Mouse (Mus musculus): ENCODE results near the gene Dnajc28.

Dnajc28 gene

DNA sequence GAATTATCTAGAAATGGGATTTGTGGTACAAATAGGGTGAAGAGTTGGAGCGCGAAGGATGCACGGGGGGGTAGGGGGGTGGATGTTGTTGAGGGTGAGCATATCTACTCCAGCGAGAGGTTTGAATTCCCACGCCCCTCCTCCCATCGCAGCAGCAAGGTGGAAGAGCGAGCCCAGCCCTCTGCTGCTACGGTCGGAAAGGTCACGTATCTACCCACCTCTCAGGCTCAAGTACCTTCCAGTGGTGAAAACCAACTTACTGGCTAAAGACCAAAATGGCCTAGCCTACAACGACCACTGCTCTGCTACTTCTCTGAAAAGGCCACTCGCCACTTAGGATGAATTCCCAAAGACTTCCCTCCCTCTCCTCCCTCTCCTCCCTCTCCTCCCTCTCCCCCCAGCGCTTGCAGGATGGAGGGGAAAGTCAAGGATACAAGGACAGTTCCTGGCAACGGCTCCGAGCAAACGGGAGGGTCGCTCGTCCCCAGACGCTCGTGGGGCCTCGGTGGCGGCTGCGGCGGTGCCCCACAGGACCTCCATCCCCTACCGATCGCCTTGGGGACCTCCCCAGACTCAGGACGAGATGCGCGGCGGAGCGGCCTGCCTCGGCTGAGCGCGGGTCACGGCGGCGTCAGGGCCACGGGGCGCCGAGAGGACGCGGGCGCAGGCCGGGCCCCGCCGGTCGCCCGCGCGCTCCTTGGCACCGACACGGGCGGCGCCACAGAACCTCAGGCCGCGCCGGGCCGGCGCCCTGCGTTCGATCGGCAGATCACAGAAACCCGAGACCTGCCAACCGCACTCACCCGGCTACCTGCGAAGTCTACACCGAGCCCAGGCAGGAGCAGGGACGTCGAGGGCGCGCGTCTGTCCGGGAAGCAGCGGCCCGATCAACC is 21.8 kb downstream of the Dnajc28 start:
- in situ Hi-C loops (cut with MboI; ENCODE audit: unreplicated experiment in 2 of 2), result loop anchor here in 1 of 2 experiments (25.0 kb wide), 1 partner anchor 510 kb away; the partner anchor contains the start of gene 4932438H23Rik

- in situ Hi-C loops (cut with MboI; ENCODE audit: unreplicated experiment in 2 of 2), result loop anchor here in 1 of 2 experiments (25.0 kb wide), 1 partner anchor 509 kb away; the partner anchor contains the start of gene 4932438H23Rik
Observed at GRCm38 (mm10) chr16:91596397-91596778, 22.4 kb downstream of the Dnajc28 start.

GRCm38 (mm10) chr16:91595076-91595475 is 23.8 kb downstream of the Dnajc28 start:
- in situ Hi-C loops (cut with MboI; ENCODE audit: unreplicated experiment in 2 of 2), result loop anchor here in 1 of 2 experiments (25.0 kb wide), 1 partner anchor 508 kb away; the partner anchor contains the start of gene 4932438H23Rik

DNA sequence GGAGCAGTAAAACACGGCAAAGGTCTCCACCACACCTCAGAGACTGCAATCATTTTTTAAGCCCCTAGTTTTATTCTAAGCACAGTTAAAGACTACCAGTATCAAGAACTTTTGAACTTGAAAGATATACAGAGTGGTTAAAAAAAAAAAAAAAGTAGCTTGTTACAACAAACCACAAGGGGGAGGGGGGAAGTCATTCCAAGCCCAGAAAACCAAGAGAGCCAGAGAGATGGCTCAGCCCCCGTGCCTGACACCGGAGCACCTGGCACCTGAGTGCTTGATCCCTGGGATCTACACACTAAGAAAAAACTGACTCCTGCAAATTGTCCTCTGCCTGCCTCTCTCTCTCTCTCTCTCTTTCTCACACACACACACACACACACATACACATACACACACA is 25.6 kb downstream of the Dnajc28 start:
- in situ Hi-C loops (cut with MboI; ENCODE audit: unreplicated experiment in 2 of 2), result loop anchor here in 1 of 2 experiments (25.0 kb wide), 1 partner anchor 506 kb away; the partner anchor contains the start of gene 4932438H23Rik

GRCm38 (mm10) chr16:91592162-91592561 is 26.7 kb downstream of the Dnajc28 start:
- in situ Hi-C loops (cut with MboI; ENCODE audit: unreplicated experiment in 2 of 2), result loop anchor here in 1 of 2 experiments (25.0 kb wide), 1 partner anchor 505 kb away; the partner anchor contains the start of gene 4932438H23Rik

- in situ Hi-C loops (cut with MboI; ENCODE audit: unreplicated experiment in 2 of 2), result loop anchor here (5.0 to 25.0 kb wide), 4 partner anchors 104 to 504 kb away; partner anchors contain the start of gene 4932438H23Rik (in 1 of the 2)
Observed at GRCm38 (mm10) chr16:91588703-91589102, 30.1 kb downstream of the Dnajc28 start.

GRCm38 (mm10) chr16:91587730-91588453 is 30.9 kb downstream of the Dnajc28 start:
- in situ Hi-C loops (cut with MboI; ENCODE audit: unreplicated experiment in 2 of 2), result loop anchor here (5.0 to 25.0 kb wide), 4 partner anchors 104 to 503 kb away; partner anchors contain the start of gene 4932438H23Rik (in 1 of the 2)

DNA sequence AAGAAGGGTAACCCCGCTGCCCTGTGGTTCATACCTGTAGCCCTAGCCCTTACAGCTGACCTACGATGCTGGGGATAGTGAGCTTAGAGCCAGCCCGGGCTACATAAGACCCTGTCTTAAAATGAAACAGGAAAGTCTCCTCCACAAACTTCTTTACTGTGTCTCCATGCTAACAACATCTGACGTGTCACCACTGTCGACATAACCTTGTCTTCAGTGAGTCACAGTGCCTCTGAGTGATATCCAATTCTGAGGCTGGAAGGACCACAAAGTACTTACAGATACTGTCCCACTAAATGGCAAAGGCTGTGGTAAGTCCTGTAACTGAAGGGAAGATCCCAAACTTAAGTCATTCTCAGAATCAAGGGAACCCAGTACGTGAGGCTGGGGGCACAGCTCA is 32.6 kb downstream of the Dnajc28 start:
- in situ Hi-C loops (cut with MboI; ENCODE audit: unreplicated experiment in 2 of 2), result loop anchor here (5.0 to 25.0 kb wide), 4 partner anchors 106 to 501 kb away; partner anchors contain the start of gene 4932438H23Rik (in 1 of the 2)

DNA sequence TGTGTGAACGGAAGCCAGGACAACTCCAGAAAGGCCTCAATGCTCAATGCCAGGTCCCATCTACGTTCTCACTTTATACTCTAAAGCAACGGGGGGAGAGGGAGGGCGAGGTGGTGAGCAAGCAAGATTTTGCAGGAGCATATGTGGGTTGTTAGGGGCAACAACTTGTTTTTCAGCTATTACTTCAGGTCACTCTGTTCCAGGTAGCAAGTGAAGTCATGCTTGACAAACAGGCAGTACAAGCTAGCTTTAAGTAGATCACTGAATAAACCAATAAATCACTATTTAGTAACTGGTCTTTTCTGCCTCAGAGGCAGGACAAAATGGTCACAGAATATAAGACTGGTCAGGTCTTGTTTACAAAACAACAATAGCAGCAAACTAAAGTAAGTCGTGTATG is 33.2 kb downstream of the Dnajc28 start:
- in situ Hi-C loops (cut with MboI; ENCODE audit: unreplicated experiment in 2 of 2), result loop anchor here (5.0 to 25.0 kb wide), 4 partner anchors 107 to 501 kb away; partner anchors contain the start of gene 4932438H23Rik (in 1 of the 2)

- in situ Hi-C loops (cut with MboI; ENCODE audit: unreplicated experiment in 2 of 2), result loop anchor here (10.0 to 25.0 kb wide), 3 partner anchors 218 to 498 kb away; partner anchors contain the start of gene 4932438H23Rik (in 1 of the 2)
Observed at GRCm38 (mm10) chr16:91582307-91582706, 36.5 kb downstream of the Dnajc28 start.

DNA sequence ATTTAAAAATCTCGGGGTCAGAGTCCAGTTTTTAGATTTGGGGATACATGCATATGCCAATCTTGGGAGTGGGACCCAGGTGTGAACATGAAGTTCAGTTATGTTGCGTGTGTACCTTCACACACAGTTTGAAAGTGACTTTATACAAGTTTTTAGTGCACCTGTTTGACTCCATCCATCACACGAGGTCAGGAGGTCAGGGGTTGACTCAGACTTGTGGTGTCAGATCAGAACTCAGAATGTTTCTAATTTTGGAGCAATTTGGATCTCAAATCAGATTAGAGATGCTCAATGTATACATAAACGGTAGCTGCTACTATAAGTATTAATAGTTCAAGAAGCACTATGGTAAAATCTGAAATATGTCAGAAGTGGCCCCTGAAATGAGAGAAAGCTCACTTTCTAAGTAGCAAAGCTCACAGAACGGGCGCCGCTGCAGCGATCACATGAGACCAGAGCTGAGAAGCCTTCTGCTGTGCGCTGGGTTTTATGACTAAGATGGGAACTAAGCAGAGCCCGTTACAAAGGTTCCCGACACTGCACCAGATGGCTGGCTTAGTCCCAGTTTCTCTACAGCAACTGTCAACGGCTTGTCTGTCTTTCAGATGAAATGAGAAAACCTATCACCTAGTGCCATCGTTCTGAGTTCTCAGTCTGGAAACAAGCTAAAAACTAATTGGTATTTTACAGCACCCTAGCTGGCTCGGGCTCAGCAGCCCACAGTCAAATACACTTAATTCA is 39.7 kb downstream of the Dnajc28 start:
- in situ Hi-C loops (cut with MboI; ENCODE audit: unreplicated experiment in 2 of 2), result loop anchor here in 1 of 2 experiments (25.0 kb wide), 1 partner anchor 492 kb away; the partner anchor contains the start of gene 4932438H23Rik

DNA sequence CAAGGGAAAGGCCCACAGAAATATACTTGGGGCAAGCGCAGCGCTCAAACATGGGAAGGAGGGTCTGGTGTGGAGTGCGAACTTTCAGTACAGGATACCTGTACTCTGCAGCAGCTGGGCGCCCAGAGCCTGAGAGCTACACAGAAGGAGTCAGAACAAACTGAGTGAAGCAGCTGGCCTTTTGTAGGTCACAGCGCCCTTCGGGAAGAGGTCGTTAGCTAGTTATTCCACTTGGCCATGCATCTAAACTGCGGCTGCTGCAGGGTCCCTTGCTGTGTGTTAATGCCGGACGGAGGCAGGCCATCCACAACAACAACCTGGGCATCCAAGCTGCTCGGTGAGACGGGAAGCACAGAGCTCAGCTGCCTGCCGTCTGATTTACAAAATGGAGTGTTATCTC is 43.7 kb downstream of the Dnajc28 start:
- in situ Hi-C loops (cut with MboI; ENCODE audit: unreplicated experiment in 2 of 2), result loop anchor here in 1 of 2 experiments (25.0 kb wide), 1 partner anchor 488 kb away; the partner anchor contains the start of gene 4932438H23Rik

DNA sequence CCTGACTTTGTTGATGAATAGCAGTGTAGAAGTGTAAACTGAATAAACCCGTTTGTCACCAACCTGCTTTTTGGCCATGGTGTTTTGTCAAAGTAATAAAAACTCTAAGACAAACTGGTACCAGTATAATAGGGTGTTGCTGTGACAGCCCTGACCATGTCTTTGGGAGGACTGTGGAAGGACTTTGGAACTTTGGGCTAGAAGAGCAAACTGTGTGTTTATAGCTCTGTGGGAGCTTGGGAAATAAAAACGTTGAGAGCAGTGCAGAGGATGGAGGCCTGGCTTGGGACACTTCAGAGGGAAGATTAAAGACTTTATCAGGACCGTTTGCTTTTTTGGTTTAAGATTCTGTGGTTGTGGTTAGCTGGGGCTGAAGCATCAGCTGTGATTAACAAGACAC is 47.7 kb downstream of the Dnajc28 start:
- in situ Hi-C loops (cut with MboI; ENCODE audit: unreplicated experiment in 2 of 2), result no loop called here

DNA sequence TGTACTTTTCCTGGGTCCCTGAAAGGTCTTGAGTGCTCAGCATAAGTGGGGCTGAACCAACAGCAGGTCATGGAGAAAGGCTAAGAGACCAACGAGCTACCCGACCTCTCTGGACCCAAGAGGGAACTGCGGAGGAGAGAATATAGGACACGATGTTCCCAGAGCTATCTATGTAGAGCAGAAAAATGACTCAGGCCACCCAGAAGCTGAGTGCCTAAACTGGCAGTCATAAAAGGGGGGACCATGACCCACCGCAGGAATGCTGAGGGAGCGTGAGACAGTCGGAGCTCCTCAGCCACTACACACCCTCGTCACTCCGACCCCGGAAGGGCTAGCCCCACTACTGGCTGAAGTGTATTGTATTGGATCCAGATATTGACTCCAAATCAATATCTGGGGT is 49.9 kb downstream of the Dnajc28 start:
- in situ Hi-C loops (cut with MboI; ENCODE audit: unreplicated experiment in 2 of 2), result no loop called here

GRCm38 (mm10) chr16:91566002-91566401 is 52.8 kb downstream of the Dnajc28 start:
- in situ Hi-C loops (cut with MboI; ENCODE audit: unreplicated experiment in 2 of 2), result no loop called here

GRCm38 (mm10) chr16:91565292-91565951 is 53.4 kb downstream of the Dnajc28 start:
- in situ Hi-C loops (cut with MboI; ENCODE audit: unreplicated experiment in 2 of 2), result no loop called here

- in situ Hi-C loops (cut with MboI; ENCODE audit: unreplicated experiment in 2 of 2), result no loop called here
Observed at GRCm38 (mm10) chr16:91564580-91565291, 54.1 kb downstream of the Dnajc28 start.

Measured in v-Abl transformed pro-B cells (cell line).